Mouse (Mus musculus) bone marrow macrophage, adult 2 months (primary cell): ENCODE measurements around the gene Scnn1b.

Experiments used
- CTCF ChIP-seq: IDR thresholded peaks from 2 replicates; pipeline ENCODE4 v1.5.1; 2012; ENCODE audit warnings: low read depth, mild to moderate bottlenecking, low read length, moderate library complexity
- POLR2A ChIP-seq: IDR thresholded peaks from 2 replicates; pipeline ENCODE4 v1.6.1; 2012; ENCODE audit warnings: mild to moderate bottlenecking, low read depth, low read length, borderline replicate concordance

DNA sequence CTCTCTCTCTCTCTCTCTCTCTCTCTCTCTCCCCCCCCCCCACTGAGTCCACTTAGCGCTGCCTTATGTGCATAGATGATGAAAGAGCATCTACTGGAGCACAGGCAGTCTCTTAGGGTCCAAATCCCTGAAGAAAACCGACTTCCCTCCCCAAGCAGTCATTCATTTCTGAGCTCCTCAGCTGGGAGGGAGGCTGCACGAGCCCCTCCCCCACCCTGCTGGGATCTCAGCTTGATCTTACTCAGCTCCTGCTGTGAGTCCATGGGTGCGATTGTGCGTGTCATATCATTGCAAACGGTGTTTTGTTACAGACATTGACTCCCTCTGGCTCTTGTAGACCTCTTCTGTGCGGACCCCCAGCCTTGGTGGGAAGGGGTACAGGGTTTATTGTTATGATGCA is 35.1 kb downstream of the Scnn1b start:
- TF ChIP-seq CTCF, result no peak
- no peak for TF ChIP-seq POLR2A
